Mouse (Mus musculus) CD4-positive naive resting alpha-beta T cell, adult 57 days (primary cell): ENCODE data around the gene Zar1l. TPM values are rescaled to one million over a fixed set of nuclear protein-coding genes. Genes with fewer than 3 reads are reported as not detected.

Experiments
- total RNA-seq: library from RNA; stranded (reverse); gene quantifications from one replicate; pipeline ENCODE4 v1.2.4, GENCODE M21; 2023

The Zar1l gene
- not detected for total RNA-seq

GRCm38 (mm10) chr5:150518064-150518463 is at the start of gene Zar1l:
Gene Zar1l, minus strand, starts transcription at chr5:150518164.

GRCm38 (mm10) chr5:150521937-150522866 is 4.2 kb upstream of the Zar1l start, which contains the start of gene Brca2:
Gene Brca2, plus strand, starts transcription at chr5:150522630.

Other genes with a start within 250 kb of the Zar1l start
- gene Brca2, start 4.5 kb upstream of the Zar1l start, total RNA-seq: 6.9 TPM
- gene N4bp2l1, start 79.0 kb upstream of the Zar1l start, total RNA-seq: 77.2 TPM
- 177 TPM for gene N4bp2l2, start 148.0 kb upstream of the Zar1l start, total RNA-seq
- 51.8 TPM for gene Pds5b, start 155.6 kb upstream of the Zar1l start, total RNA-seq